Mouse (Mus musculus) liver, embryonic 16.5 days (tissue): Measurements from ENCODE around the gene Pappa. TPM values are rescaled to one million over a fixed set of nuclear protein-coding genes. Genes with fewer than 3 reads are reported as not detected.

Experiments
- ATAC-seq: fragments of 200-750 bp; cut with Nextera tagmentation; 2 replicates; pipeline ENCODE4 v1.8.0; 2017; ENCODE audit warnings: low read depth, mild to moderate bottlenecking, moderate number of reproducible peaks, moderate library complexity
- H3K27ac ChIP-seq: fragments of 300-500 bp; sonication (generic); 2 replicates; pipeline ENCODE4 v1.5.1; 2014; ENCODE audit warnings: mild to moderate bottlenecking, low read length
- H3K27me3 ChIP-seq: fragments of 300-500 bp; sonication (generic); 2 replicates; pipeline ENCODE4 v1.6.1; 2014; ENCODE audit warnings: low read depth, low read length, mixed read lengths; ENCODE audit not compliant: control insufficient read depth, insufficient read depth
- H3K36me3 ChIP-seq: fragments of 300-500 bp; sonication (generic); 2 replicates; pipeline ENCODE4 v1.6.1; 2014; ENCODE audit warnings: mild to moderate bottlenecking; ENCODE audit not compliant: control insufficient read depth, insufficient read depth
- H3K4me1 ChIP-seq: fragments of 300-500 bp; sonication (generic); 2 replicates; pipeline ENCODE4 v1.6.1; 2014; ENCODE audit warnings: low read depth, low read length, mixed read lengths; ENCODE audit not compliant: control insufficient read depth
- H3K4me2 ChIP-seq: fragments of 300-500 bp; sonication (generic); 2 replicates; pipeline ENCODE4 v1.6.1; 2014; ENCODE audit warnings: low read depth, low read length, mixed read lengths
- H3K4me3 ChIP-seq: fragments of 300-500 bp; sonication (generic); 2 replicates; pipeline ENCODE4 v1.5.1; 2014; ENCODE audit warnings: low read depth, mild to moderate bottlenecking, low read length
- H3K9ac ChIP-seq: fragments of 300-500 bp; sonication (generic); 2 replicates; pipeline ENCODE4 v1.6.1; 2014; ENCODE audit warnings: low read depth, low read length
- H3K9me3 ChIP-seq: fragments of 300-500 bp; sonication (generic); replicated peaks from 2 replicates; pipeline ENCODE4 v1.6.1; 2016; ENCODE audit warnings: low read length; ENCODE audit not compliant: control insufficient read depth
- WGBS: fragments of 180-500 bp; shearing (Covaris S2); extraction: QIAGEN DNeasy Blood & Tissue Kit; methylation state at CpG from one replicate; pipeline ENCODE4 v1.1.7; 2014; ENCODE audit not compliant: insufficient replicate concordance; 5-methylcytosine and 5-hydroxymethylcytosine counted together
- polyA plus RNA-seq: library from polyadenylated mRNA; unstranded; fragments of >200 nt; fragmentation: Nextera tagmentation; extraction: Ambion mirVana; gene quantifications from 2 replicates; pipeline ENCODE4 v1.2.1, GENCODE M21; 2015

Gene Pappa
- polyA plus RNA-seq, 1 experiment from 2014 or later: 0.05 TPM

GRCm38 (mm10) chr4:65188921-65189485, 65.0 kb downstream of the Pappa start:
- H3K27me3 ChIP-seq: no peaks in the 10 kb centered on the region
- no peaks in the 10 kb centered on the region for H3K9me3 ChIP-seq
- no peak overlapping the region for H3K4me3 ChIP-seq
- H3K4me2 ChIP-seq: no peak overlapping the region
- H3K27ac ChIP-seq: no peak overlapping the region
- no peak for ATAC-seq
- WGBS: 47% methylated on average over 6 of the region's 6 CpGs
- H3K4me1 ChIP-seq: no peaks in the 10 kb centered on the region
- no peaks in the 10 kb centered on the region for H3K36me3 ChIP-seq
- H3K9ac ChIP-seq: no peak overlapping the region

GRCm38 (mm10) chr4:65192810-65193209, 68.8 kb downstream of the Pappa start:
- no peaks in the 10 kb centered on the region for H3K4me1 ChIP-seq
- no peak overlapping the region for H3K4me3 ChIP-seq
- no peak overlapping the region for H3K9ac ChIP-seq
- no peak overlapping the region for H3K4me2 ChIP-seq
- H3K9me3 ChIP-seq: no peaks in the 10 kb centered on the region
- H3K27ac ChIP-seq: no peak overlapping the region
- no peaks in the 10 kb centered on the region for H3K27me3 ChIP-seq
- H3K36me3 ChIP-seq: no peaks in the 10 kb centered on the region
- 59% methylated on average over 3 of the region's 3 CpGs for WGBS
- no peak for ATAC-seq

GRCm38 (mm10) chr4:65195971-65196370, 72.0 kb downstream of the Pappa start:
- Histone ChIP-seq H3K36me3 (no peaks in the 10 kb centered on the region), H3K27ac (no peak overlapping the region), H3K27me3 (no peaks in the 10 kb centered on the region), H3K4me2 (no peak overlapping the region), H3K9ac (no peak overlapping the region), H3K4me3 (no peak overlapping the region), H3K4me1 (no peaks in the 10 kb centered on the region), H3K9me3 (no peaks in the 10 kb centered on the region)
- ATAC-seq: no peak
- WGBS: 48% methylated on average over 1 of the region's 1 CpGs

- Histone ChIP-seq H3K9me3 (no peaks in the 10 kb centered on the region), H3K9ac (no peak overlapping the region), H3K27ac (no peak overlapping the region), H3K4me1 (no peaks in the 10 kb centered on the region), H3K4me3 (no peak overlapping the region), H3K4me2 (no peak overlapping the region), H3K36me3 (no peaks in the 10 kb centered on the region), H3K27me3 (no peaks in the 10 kb centered on the region)
- no peak for ATAC-seq
- WGBS: 52% methylated on average over 5 of the region's 5 CpGs
Measured at GRCm38 (mm10) chr4:65203666-65204065, 79.7 kb downstream of the Pappa start.

- no peak overlapping the region for H3K4me2 ChIP-seq
- H3K36me3 ChIP-seq: no peaks in the 10 kb centered on the region
- H3K27ac ChIP-seq: no peak overlapping the region
- 38% methylated on average over 2 of the region's 2 CpGs for WGBS
- ATAC-seq: no peak
- H3K9me3 ChIP-seq: no peaks in the 10 kb centered on the region
- H3K27me3 ChIP-seq: no peaks in the 10 kb centered on the region
- no peak overlapping the region for H3K4me3 ChIP-seq
- H3K9ac ChIP-seq: no peak overlapping the region
- no peaks in the 10 kb centered on the region for H3K4me1 ChIP-seq
Measured at GRCm38 (mm10) chr4:65205446-65205845, 81.5 kb downstream of the Pappa start.

GRCm38 (mm10) chr4:65209369-65210015, 85.5 kb downstream of the Pappa start:
- Histone ChIP-seq H3K4me3 (no peak overlapping the region), H3K9me3 (no peaks in the 10 kb centered on the region), H3K27ac (no peak overlapping the region), H3K4me1 (no peaks in the 10 kb centered on the region), H3K36me3 (no peaks in the 10 kb centered on the region), H3K9ac (no peak overlapping the region), H3K27me3 (no peaks in the 10 kb centered on the region), H3K4me2 (no peak overlapping the region)
- 58% methylated on average over 3 of the region's 3 CpGs for WGBS
- no peak for ATAC-seq

- no peaks in the 10 kb centered on the region for H3K9me3 ChIP-seq
- no peak overlapping the region for H3K9ac ChIP-seq
- H3K36me3 ChIP-seq: no peaks in the 10 kb centered on the region
- no peak overlapping the region for H3K4me2 ChIP-seq
- H3K4me1 ChIP-seq: no peaks in the 10 kb centered on the region
- H3K27ac ChIP-seq: no peak overlapping the region
- 52% methylated on average over 3 of the region's 3 CpGs for WGBS
- no peaks in the 10 kb centered on the region for H3K27me3 ChIP-seq
- no peak overlapping the region for H3K4me3 ChIP-seq
- ATAC-seq: 0 out of 2 replicates have a peak, but pooled peaks have one; percentile 41
Measured at GRCm38 (mm10) chr4:65216682-65217081, 92.7 kb downstream of the Pappa start.

GRCm38 (mm10) chr4:65217651-65218364, 93.8 kb downstream of the Pappa start:
- H3K27ac ChIP-seq: no peak overlapping the region
- H3K4me3 ChIP-seq: no peak overlapping the region
- H3K9me3 ChIP-seq: no peaks in the 10 kb centered on the region
- H3K4me1 ChIP-seq: no peaks in the 10 kb centered on the region
- ATAC-seq: no peak
- H3K9ac ChIP-seq: no peak overlapping the region
- 33% methylated on average over 9 of the region's 9 CpGs for WGBS
- H3K36me3 ChIP-seq: no peaks in the 10 kb centered on the region
- no peak overlapping the region for H3K4me2 ChIP-seq
- H3K27me3 ChIP-seq: no peaks in the 10 kb centered on the region

- no peaks in the 10 kb centered on the region for H3K27me3 ChIP-seq
- H3K4me2 ChIP-seq: no peak overlapping the region
- no peak overlapping the region for H3K4me3 ChIP-seq
- no peak for ATAC-seq
- H3K36me3 ChIP-seq: no peaks in the 10 kb centered on the region
- no peak overlapping the region for H3K27ac ChIP-seq
- no peaks in the 10 kb centered on the region for H3K4me1 ChIP-seq
- no peaks in the 10 kb centered on the region for H3K9me3 ChIP-seq
- H3K9ac ChIP-seq: no peak overlapping the region
- WGBS: 77% methylated on average over 4 of the region's 4 CpGs
Measured at GRCm38 (mm10) chr4:65223901-65224300, 99.9 kb downstream of the Pappa start.
